Mouse (Mus musculus) lung, adult 18-20 months (tissue): ENCODE measurements around the gene Gphn.
"Not testable (repeated sequence)": the region's sequence is repeated elsewhere in the genome, so short reads cannot be mapped to it uniquely, and the experiment has no call there.

ENCODE experiments used
- DNase-seq, 2 experiments: peaks; one replicate each; pipeline ENCODE4 v3.0.0; 2022; ENCODE audit warnings: mixed read lengths in 2 of 2

Gphn gene

GRCm38 (mm10) chr12:78356472-78356871, 130.3 kb downstream of the Gphn start:
- peak in 1 of 2 experiments; percentile 27 for DNase-seq

GRCm38 (mm10) chr12:78389267-78389666, 163.1 kb downstream of the Gphn start:
- no peak for DNase-seq

GRCm38 (mm10) chr12:78395297-78395696, 169.1 kb downstream of the Gphn start:
- DNase-seq: no peak

- not testable (repeated sequence) for DNase-seq
These were observed 181.3 kb downstream of the Gphn start for GRCm38 (mm10) chr12:78407518-78407917.

GRCm38 (mm10) chr12:78522176-78522575, 296.0 kb downstream of the Gphn start:
- DNase-seq: no peak

- no peak for DNase-seq
These were observed 296.7 kb downstream of the Gphn start for GRCm38 (mm10) chr12:78522804-78523394.

- not testable (repeated sequence) for DNase-seq
These were observed 311.4 kb downstream of the Gphn start for GRCm38 (mm10) chr12:78537590-78537989.

- no peak for DNase-seq
These were observed 324.7 kb downstream of the Gphn start for GRCm38 (mm10) chr12:78550913-78551312.

- DNase-seq: no peak
These were observed 405.6 kb downstream of the Gphn start for GRCm38 (mm10) chr12:78631816-78632215.

GRCm38 (mm10) chr12:78639466-78639865, 413.3 kb downstream of the Gphn start:
- DNase-seq: no peak

GRCm38 (mm10) chr12:78640086-78640485, 413.9 kb downstream of the Gphn start:
- peak; percentile 12 to 38 for DNase-seq

GRCm38 (mm10) chr12:78641220-78641619, 415.0 kb downstream of the Gphn start:
- no peak for DNase-seq

- DNase-seq: no peak
These were observed 417.5 kb downstream of the Gphn start for GRCm38 (mm10) chr12:78643691-78644090.

GRCm38 (mm10) chr12:78645282-78645681, 419.1 kb downstream of the Gphn start:
- no peak for DNase-seq

GRCm38 (mm10) chr12:78659718-78660304, 433.6 kb downstream of the Gphn start:
- no peak for DNase-seq

GRCm38 (mm10) chr12:78678101-78678806, 452.1 kb downstream of the Gphn start:
- no peak for DNase-seq

GRCm38 (mm10) chr12:78678807-78679189, 452.6 kb downstream of the Gphn start:
- DNase-seq: no peak

GRCm38 (mm10) chr12:78681048-78681447, 454.9 kb downstream of the Gphn start:
- DNase-seq: peak in 1 of 2 experiments; percentile 19

GRCm38 (mm10) chr12:78682279-78682678, 456.1 kb downstream of the Gphn start:
- no peak for DNase-seq

- DNase-seq: no peak
These were observed 459.6 kb downstream of the Gphn start for GRCm38 (mm10) chr12:78685669-78686215.

- no peak for DNase-seq
These were observed 462.7 kb downstream of the Gphn start for GRCm38 (mm10) chr12:78688876-78689275.

GRCm38 (mm10) chr12:78691325-78691724, 465.1 kb downstream of the Gphn start, which contains the start of gene Fam71d:
Fam71d (plus strand) TSS chr12:78691535.
- DNase-seq: no peak

GRCm38 (mm10) chr12:78693281-78693680, 467.1 kb downstream of the Gphn start:
- DNase-seq: no peak

GRCm38 (mm10) chr12:78717783-78718182, 491.6 kb downstream of the Gphn start:
- no peak for DNase-seq
